Mouse (Mus musculus): ENCODE measurements around the gene Slc4a1. TPM values are rescaled to one million over a fixed set of nuclear protein-coding genes. Genes with fewer than 3 reads are reported as not detected.
"Not testable (repeated sequence)": the region's sequence is repeated elsewhere in the genome, so short reads cannot be mapped to it uniquely, and the experiment has no call there.

The Slc4a1 gene
- polyA plus RNA-seq, 1 experiment from 2014 or later, result 1.6 TPM

- Histone ChIP-seq H3K36me3 (ENCODE audit: control insufficient read depth, insufficient read depth, low read length) (peaks cover 2% of the 10 kb centered on the region; the same call in 1 of the 2 replicates), H3K4me3 (ENCODE audit: low read depth, low read length) (peak overlapping the region; percentile 66), H3K27ac (ENCODE audit: low read depth, low read length) (peak overlapping the region; percentile 96), H3K27me3 (ENCODE audit: control insufficient read depth, insufficient read depth, low read length) (no peaks in the 10 kb centered on the region), H3K9ac (replicated peaks; ENCODE audit: low read depth, low read length) (peak overlapping the region; percentile 95), H3K4me1 (ENCODE audit: control insufficient read depth, insufficient read depth, low read length) (peaks cover 45% of the 10 kb centered on the region), H3K4me2 (ENCODE audit: low read depth, low read length) (peak overlapping the region; percentile 74), H3K9me3 (ENCODE audit: control insufficient read depth, low read length) (no peaks in the 10 kb centered on the region)
- peak; percentile 75 for ATAC-seq (ENCODE audit: low read depth)
- 5% methylated on average over 17 of the region's 17 CpGs for WGBS
Measured at GRCm38 (mm10) chr11:102393719-102394420, 27.9 kb upstream of the Slc4a1 start.

- WGBS, result under 1% methylated on average over 30 of the region's 34 CpGs
- Histone ChIP-seq H3K4me1 (ENCODE audit: control insufficient read depth, insufficient read depth, low read length) (peaks cover 41% of the 10 kb centered on the region), H3K27ac (ENCODE audit: low read depth, low read length) (peak within 1 kb of the TSS; percentile 96), H3K4me3 (ENCODE audit: low read depth, low read length) (peak within 1 kb of the TSS; percentile 66), H3K9ac (replicated peaks; ENCODE audit: low read depth, low read length) (peak within 1 kb of the TSS; percentile 95), H3K9me3 (ENCODE audit: control insufficient read depth, low read length) (no peaks in the 10 kb centered on the region), H3K36me3 (ENCODE audit: control insufficient read depth, insufficient read depth, low read length) (peaks cover 2% of the 10 kb centered on the region; the same call in 1 of the 2 replicates), H3K27me3 (ENCODE audit: control insufficient read depth, insufficient read depth, low read length) (no peaks in the 10 kb centered on the region), H3K4me2 (ENCODE audit: low read depth, low read length) (peak within 1 kb of the TSS; percentile 74)
- peak; percentile 91 for ATAC-seq (ENCODE audit: low read depth)
Measured at GRCm38 (mm10) chr11:102393238-102393634, 27.2 kb upstream of the Slc4a1 start, which contains the start of gene Rundc3a. Gene Rundc3a (plus strand): TSS chr11:102393403.

- Histone ChIP-seq H3K4me1 (ENCODE audit: control insufficient read depth, insufficient read depth, low read length) (peaks cover 37% of the 10 kb centered on the region), H3K4me2 (ENCODE audit: low read depth, low read length) (peak overlapping the region; percentile 74), H3K9me3 (ENCODE audit: control insufficient read depth, low read length) (no peaks in the 10 kb centered on the region), H3K9ac (replicated peaks; ENCODE audit: low read depth, low read length) (peak overlapping the region; percentile 57), H3K36me3 (ENCODE audit: control insufficient read depth, insufficient read depth, low read length) (no peaks in the 10 kb centered on the region), H3K4me3 (ENCODE audit: low read depth, low read length) (peak overlapping the region; percentile 66), H3K27me3 (ENCODE audit: control insufficient read depth, insufficient read depth, low read length) (no peaks in the 10 kb centered on the region), H3K27ac (ENCODE audit: low read depth, low read length) (peak overlapping the region; percentile 96)
- ATAC-seq (ENCODE audit: low read depth), result peak; percentile 52; the same call in 1 of the 2 replicates
- WGBS, result 22% methylated on average over 15 of the region's 15 CpGs
Measured at GRCm38 (mm10) chr11:102392441-102393237, 26.6 kb upstream of the Slc4a1 start.

GRCm38 (mm10) chr11:102389436-102389835 lies 23.4 kb upstream of the Slc4a1 start:
- H3K27me3 ChIP-seq (ENCODE audit: control insufficient read depth, insufficient read depth, low read length); H3K4me2 ChIP-seq (ENCODE audit: low read depth, low read length); H3K36me3 ChIP-seq (ENCODE audit: control insufficient read depth, insufficient read depth, low read length); H3K4me3 ChIP-seq (ENCODE audit: low read depth, low read length); ATAC-seq (ENCODE audit: low read depth); H3K4me1 ChIP-seq (ENCODE audit: control insufficient read depth, insufficient read depth, low read length); H3K27ac ChIP-seq (ENCODE audit: low read depth, low read length); H3K9me3 ChIP-seq (ENCODE audit: control insufficient read depth, low read length); H3K9ac ChIP-seq (replicated peaks; ENCODE audit: low read depth, low read length): not testable (repeated sequence)
- WGBS, result 93% methylated on average over 4 of the region's 5 CpGs

- H3K9me3 ChIP-seq (ENCODE audit: control insufficient read depth, low read length), result no peaks in the 10 kb centered on the region
- no peaks in the 10 kb centered on the region for H3K36me3 ChIP-seq (ENCODE audit: control insufficient read depth, insufficient read depth, low read length)
- H3K27ac ChIP-seq (ENCODE audit: low read depth, low read length), result no peak overlapping the region
- no peak overlapping the region for H3K4me2 ChIP-seq (ENCODE audit: low read depth, low read length)
- ATAC-seq (ENCODE audit: low read depth), result no peak
- H3K27me3 ChIP-seq (ENCODE audit: control insufficient read depth, insufficient read depth, low read length), result no peaks in the 10 kb centered on the region
- 78% methylated on average over 5 of the region's 5 CpGs for WGBS
- no peak overlapping the region for H3K9ac ChIP-seq (replicated peaks; ENCODE audit: low read depth, low read length)
- no peak overlapping the region for H3K4me3 ChIP-seq (ENCODE audit: low read depth, low read length)
- H3K4me1 ChIP-seq (ENCODE audit: control insufficient read depth, insufficient read depth, low read length), result no peaks in the 10 kb centered on the region
Measured at GRCm38 (mm10) chr11:102386121-102386520, 20.1 kb upstream of the Slc4a1 start.

GRCm38 (mm10) chr11:102385075-102385474 lies 19.1 kb upstream of the Slc4a1 start:
- ATAC-seq (ENCODE audit: low read depth), result no peak
- Histone ChIP-seq H3K4me2 (ENCODE audit: low read depth, low read length) (no peak overlapping the region), H3K9me3 (ENCODE audit: control insufficient read depth, low read length) (no peaks in the 10 kb centered on the region), H3K27ac (ENCODE audit: low read depth, low read length) (no peak overlapping the region), H3K4me1 (ENCODE audit: control insufficient read depth, insufficient read depth, low read length) (no peaks in the 10 kb centered on the region), H3K9ac (replicated peaks; ENCODE audit: low read depth, low read length) (no peak overlapping the region), H3K4me3 (ENCODE audit: low read depth, low read length) (no peak overlapping the region), H3K36me3 (ENCODE audit: control insufficient read depth, insufficient read depth, low read length) (no peaks in the 10 kb centered on the region), H3K27me3 (ENCODE audit: control insufficient read depth, insufficient read depth, low read length) (no peaks in the 10 kb centered on the region)
- WGBS, result 59% methylated on average over 4 of the region's 4 CpGs

GRCm38 (mm10) chr11:102384418-102384817 lies 18.4 kb upstream of the Slc4a1 start:
- H3K9me3 ChIP-seq (ENCODE audit: control insufficient read depth, low read length), result no peaks in the 10 kb centered on the region
- H3K4me3 ChIP-seq (ENCODE audit: low read depth, low read length), result no peak overlapping the region
- no peak for ATAC-seq (ENCODE audit: low read depth)
- no peaks in the 10 kb centered on the region for H3K36me3 ChIP-seq (ENCODE audit: control insufficient read depth, insufficient read depth, low read length)
- H3K9ac ChIP-seq (replicated peaks; ENCODE audit: low read depth, low read length), result no peak overlapping the region
- no peak overlapping the region for H3K27ac ChIP-seq (ENCODE audit: low read depth, low read length)
- no peaks in the 10 kb centered on the region for H3K27me3 ChIP-seq (ENCODE audit: control insufficient read depth, insufficient read depth, low read length)
- no peaks in the 10 kb centered on the region for H3K4me1 ChIP-seq (ENCODE audit: control insufficient read depth, insufficient read depth, low read length)
- no peak overlapping the region for H3K4me2 ChIP-seq (ENCODE audit: low read depth, low read length)
- WGBS, result 87% methylated on average over 2 of the region's 2 CpGs

- Histone ChIP-seq H3K36me3 (ENCODE audit: control insufficient read depth, insufficient read depth, low read length) (no peaks in the 10 kb centered on the region), H3K27ac (ENCODE audit: low read depth, low read length) (no peak overlapping the region), H3K4me1 (ENCODE audit: control insufficient read depth, insufficient read depth, low read length) (no peaks in the 10 kb centered on the region), H3K4me3 (ENCODE audit: low read depth, low read length) (no peak overlapping the region), H3K4me2 (ENCODE audit: low read depth, low read length) (no peak overlapping the region), H3K9me3 (ENCODE audit: control insufficient read depth, low read length) (no peaks in the 10 kb centered on the region), H3K27me3 (ENCODE audit: control insufficient read depth, insufficient read depth, low read length) (no peaks in the 10 kb centered on the region), H3K9ac (replicated peaks; ENCODE audit: low read depth, low read length) (no peak overlapping the region)
- no peak for ATAC-seq (ENCODE audit: low read depth)
- WGBS, result 97% methylated on average over 1 of the region's 1 CpGs
Measured at GRCm38 (mm10) chr11:102383365-102384136, 17.5 kb upstream of the Slc4a1 start.

Data from neural tube, embryonic 14.5 days (tissue).